Mouse (Mus musculus) right cerebral cortex, postnatal 36 days (tissue): ENCODE data around the gene P4hb.
"Not testable (repeated sequence)": the region's sequence is repeated elsewhere in the genome, so short reads cannot be mapped to it uniquely, and the experiment has no call there.

ENCODE experiments used
- DNase-seq, 2 experiments: peaks; one replicate each; pipeline ENCODE4 v3.0.0; 2022; ENCODE audit warnings: low spot score in 2 of 2, mixed read lengths in 1 of 2

The P4hb gene

DNA sequence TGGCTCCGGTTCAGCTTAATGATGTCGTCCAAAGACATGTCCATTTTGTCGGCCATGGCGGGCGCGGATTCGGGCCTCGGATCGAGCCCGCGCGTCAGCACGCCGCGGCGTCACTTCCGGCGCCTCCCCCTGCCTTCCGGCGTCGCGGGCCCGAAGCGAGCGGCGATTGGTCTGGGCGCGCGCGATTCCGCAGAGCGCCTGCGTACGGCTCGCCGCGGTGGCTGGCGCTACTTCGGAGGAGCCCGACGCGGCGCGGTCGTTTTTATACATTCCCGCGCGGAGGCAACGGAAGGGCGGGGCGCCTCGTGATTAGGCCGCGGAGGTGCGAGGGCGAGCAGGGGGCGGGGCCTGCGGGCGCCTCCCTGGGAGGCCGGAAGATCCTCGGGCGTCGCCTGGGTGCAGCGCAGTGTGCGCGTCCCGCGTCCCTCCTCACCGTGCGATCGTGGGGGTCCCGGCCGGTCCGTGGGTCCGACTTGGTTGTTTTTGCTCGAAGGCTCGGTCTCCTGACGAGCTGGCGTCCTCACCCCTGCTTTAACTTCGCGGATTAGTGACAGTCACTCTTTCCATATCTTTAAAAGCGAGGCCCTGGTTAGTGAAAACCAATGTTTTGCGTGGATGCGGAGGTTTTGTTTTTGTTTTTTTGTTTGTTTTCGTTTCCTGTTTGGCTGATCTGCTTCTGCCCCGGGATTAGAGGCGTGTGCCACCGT lies 25.4 kb upstream of the P4hb start, which contains the start of the genes Alyref and Anapc11:
Gene Alyref (minus strand): TSS at position 83 of the 707 bp plus-strand sequence.
Gene Anapc11 (plus strand): TSS at position 139 of the 707 bp plus-strand sequence.
- peak; percentile 90 to 92 for DNase-seq

DNA sequence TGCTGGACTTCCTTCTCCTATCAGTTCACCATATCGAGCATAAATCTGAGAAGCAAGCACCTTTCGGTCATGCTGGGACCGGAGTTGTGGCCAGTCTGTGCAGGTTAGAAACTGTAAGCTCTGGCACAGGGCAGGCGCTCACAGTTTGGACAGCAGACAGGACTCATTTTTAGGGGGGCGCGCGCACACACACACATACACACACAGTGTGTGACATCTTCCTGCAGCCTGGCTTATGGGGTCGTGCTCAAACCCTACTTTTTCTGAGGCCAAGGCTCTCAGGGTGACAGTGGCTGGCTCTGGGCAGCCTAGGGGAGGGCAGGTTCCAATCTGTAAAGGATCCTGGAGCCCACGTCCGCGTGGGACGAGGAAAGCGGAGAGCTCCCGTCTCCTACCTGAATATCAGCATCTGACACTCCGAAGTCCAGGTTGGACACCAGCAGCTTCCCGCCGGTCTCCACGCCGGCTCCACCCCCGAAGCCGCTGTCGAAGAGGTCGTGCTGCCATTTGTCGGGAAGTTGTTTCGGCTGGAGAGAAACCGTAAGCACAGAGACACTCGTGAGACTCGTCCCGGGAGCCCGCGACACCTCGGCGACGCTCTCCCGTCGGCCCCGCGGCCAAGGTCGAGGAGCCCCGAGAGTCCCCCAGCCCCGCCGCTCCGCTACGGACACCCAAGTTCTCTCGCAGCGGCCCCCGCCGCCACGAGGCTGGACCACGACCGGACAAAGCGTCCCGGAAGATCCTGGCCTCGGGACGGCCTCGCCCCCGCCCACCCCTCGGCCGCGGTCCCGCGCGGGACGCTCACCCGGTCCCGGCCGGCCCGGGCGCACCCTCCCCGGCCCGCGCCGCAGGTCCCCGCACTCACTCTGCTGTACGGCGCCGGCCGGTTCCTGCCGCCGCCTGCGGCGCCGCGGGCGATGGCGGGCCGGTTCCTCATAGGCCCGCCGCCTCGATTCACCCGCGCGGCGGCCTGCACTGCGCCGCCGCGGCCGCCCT lies 24.5 kb upstream of the P4hb start:
- DNase-seq: no peak

DNA sequence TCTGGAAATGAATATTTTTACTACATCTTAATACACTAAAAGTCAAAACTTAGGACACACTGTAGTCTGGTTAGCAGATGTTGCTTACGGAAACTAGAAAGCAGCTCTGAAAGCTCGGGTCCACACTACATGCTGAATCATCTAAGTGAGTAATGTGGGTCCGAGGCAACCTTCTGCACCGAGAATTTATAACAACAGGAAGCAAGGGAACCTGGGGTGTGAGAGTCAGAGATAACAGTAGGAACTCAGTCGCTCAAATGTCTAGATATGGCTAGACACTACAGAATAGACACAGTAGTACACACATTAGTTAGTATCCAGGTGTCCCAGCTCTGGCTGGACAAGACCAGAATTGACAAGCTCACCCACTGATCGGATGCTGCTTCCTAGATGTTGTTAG lies 15.5 kb upstream of the P4hb start:
- no peak for DNase-seq

DNA sequence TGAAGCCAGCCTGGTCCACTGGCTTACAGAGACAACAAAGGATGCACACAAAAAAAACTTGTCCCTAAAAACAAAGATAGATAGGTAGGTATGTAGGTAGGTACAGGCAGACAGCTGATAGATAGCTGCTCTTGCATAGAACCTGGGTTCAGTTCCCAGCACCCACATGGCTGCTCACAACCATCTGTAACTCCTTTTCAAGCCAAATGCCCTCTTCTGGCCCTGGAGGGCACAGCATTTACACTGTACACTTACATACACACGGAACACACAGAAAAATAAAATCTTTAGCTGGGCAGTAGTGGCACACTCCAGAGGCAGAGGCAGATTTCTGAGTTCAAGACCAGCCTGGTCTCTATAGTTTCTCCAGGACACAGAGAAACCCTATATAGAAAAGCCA lies 10.9 kb upstream of the P4hb start:
- DNase-seq: no peak

DNA sequence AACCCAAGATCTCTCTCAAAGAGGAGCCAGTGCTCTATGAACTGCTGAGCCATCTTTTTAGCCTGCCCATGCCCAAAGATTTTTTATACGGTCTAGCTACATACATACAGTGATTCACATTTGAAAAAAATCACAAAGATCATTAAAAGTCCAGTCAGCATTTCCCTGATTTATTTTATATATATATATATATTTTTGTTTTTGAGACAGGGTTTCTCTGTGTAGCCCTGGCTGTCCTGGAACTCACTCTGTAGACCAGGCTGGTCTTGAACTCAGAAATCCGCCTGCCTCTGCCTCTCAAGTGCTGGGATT lies 9.9 kb upstream of the P4hb start:
- not testable (repeated sequence) for DNase-seq

DNA sequence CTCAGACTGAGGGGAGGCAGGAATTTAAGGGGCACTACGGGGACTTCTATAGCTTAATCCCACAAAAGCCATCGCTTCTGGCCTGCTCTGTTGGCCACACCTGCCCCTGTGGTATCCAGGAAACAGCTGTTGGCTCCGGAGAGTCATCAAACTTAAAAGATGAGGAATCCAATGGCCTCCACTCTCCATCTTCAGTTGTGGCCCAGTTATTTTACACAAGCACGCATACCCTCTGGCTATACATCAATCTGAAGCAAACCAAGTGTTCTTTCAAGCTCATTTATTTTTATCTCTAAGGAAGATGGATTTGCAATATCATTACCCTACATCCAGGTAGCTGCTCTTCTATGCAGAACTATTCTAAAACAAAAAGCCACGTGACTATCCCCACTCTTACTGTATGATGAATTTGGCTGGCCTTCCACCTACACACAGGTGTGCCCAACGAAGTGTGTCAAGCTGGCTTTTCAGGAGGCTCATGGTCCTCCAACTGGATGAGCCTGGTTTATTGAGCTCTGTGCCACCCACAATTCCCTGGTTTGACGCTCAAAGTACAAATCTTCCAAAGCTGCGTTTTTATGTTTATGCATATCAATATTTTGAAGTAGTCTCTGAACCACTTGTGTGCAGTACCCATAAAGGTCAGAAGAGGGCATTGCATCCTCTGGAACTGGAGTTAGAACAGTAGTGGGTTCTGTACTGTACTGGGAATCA lies 9.4 kb upstream of the P4hb start:
- no peak for DNase-seq

DNA sequence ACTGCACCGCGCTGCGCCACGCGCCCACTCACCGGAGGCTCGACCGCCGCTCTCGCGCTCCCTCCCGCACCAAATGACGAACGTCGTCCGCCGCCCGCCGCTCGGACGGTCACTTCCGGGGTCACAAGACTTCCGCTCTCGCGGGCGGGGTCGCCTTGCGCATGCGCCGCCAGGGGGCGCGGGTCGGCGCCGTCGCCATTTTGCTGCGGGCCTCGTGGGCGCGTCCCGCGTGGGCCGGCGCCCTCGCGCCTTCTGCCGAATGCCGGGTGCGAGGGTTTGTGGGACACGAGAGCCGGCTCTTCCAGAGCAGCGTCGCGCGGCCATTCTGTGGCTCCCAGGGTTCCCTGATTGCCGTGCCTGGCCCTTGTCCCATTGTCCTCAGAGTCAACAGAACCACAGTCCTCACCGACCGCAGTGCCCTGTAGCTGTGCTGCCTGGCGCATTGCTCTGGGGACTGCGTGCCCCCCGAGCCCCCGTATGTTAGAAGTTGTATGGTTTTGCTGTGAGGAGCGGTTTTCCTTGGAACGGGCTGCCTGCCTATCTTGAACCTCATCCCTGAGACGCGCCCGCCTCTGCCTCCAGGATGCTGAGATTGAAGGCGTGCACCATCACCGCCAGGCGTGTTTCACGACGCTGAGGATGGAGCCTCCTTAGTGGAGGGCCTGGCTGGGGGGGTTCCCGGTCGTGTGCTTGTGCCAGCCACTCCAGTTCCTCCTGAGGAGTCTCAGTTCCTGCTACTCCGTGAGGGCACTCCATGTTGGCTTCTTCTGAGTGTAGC lies 8.6 kb upstream of the P4hb start, which contains the start of gene Arhgdia:
Gene Arhgdia (minus strand): TSS at position 135 of the 778 bp plus-strand sequence.
- peak; percentile 78 to 84 for DNase-seq

DNA sequence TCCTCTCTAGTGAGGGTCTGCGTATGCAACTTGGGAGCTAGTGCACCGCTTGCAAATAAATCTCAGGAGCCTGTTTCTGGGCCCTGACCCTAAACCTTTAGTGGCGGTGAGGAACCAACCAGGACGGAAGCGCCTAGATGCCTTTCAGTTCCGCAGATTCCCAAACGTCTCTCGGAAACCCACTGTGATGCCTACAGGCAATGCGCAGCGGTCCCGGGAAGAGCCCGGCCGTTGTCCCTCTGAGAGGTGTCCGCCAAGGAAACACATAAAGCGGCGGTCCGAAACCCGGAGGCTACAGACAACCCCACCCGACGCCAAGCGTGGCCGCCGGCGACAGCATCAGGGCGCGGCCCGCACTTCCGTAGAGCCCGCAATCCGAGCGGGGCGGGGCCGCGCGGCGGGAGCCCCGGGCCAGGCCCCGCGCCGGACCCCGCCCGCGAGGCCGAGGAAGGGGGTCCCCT lies 7.8 kb upstream of the P4hb start:
- peak in 1 of 2 experiments; percentile 17 for DNase-seq

DNA sequence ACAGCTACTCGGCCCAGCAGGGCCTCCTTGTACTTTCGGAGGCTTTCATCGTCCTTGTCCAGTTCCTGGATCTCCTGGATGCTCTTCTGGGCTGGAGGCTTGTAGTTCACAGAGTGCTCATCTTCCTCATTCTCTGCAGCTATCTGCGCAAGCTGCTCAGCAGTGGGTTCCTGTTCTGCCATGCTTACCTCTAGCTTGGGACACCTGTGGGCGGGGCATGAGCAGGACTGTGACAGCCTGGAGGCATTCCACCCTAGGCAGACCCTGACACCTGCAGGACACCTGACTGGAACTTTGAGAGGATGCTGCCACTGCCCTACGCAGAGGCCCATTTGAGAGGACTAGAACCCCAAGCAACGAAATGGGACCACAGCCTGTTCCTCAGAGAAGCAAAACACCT lies 7.1 kb upstream of the P4hb start:
- DNase-seq: peak in 1 of 2 experiments; percentile 4

DNA sequence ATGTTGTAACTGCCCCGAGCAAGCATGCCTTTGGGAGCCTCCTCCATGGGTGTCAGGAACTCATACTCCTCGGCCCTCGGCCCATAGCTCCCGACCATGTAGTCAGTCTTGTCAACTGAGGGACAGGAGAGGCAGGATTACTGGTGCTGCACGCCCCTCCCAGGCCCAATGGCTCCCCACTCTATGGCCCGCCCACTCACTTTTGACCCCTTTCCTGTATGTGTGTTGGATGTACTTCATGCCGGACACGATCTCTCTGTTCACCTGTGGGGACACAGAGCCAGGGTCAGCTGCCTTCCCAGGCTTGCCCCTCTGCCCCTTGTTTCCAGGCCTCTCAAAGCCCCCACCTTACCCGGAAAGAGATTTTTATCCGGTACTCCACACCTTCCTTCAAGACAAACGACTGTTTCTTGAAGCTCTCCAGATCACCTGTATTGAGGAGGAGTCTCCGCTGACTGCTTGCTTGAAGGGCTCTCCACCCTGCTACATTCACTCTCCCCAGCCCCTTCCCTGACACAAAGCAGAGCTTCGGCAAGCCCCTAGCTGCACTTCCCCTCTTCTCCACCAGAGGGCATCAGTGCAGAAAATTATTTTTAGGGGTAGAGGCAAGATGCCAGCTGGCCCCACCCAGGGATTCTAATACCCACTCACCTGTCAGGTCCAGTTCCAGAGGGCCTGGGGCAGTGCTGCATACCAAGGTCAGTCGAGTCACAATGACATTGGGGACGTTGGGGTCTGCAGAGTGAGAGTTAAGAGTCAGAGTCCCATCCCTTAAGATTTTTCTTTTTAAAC lies 6.5 kb upstream of the P4hb start:
- no peak for DNase-seq

DNA sequence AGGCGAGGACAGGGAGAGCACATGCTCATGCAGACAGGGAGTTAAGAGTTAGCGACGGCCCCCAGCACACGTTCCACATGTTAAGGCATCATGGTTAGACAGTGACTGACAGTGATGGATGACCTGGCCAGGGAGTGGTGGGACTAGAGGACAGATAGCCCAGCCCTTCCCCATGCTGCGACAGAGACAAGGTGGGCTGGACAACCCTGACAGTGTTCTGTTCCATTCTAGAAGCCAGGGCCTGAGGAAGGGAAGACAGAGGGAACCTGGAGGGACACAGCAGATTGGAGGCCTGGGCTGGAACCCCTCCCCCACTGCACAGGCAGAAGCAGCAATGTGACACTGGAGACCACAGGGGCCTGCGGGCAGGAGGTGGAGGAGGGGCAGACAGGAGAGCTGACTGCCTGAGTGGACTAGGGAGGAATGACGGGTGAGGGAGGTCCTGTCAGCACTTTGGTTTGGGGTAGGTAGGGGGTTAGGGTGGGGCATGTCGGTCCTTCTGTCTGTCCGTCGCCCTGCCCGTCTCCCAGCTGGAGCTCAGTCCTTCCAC lies 5.7 kb upstream of the P4hb start:
- DNase-seq: no peak

DNA sequence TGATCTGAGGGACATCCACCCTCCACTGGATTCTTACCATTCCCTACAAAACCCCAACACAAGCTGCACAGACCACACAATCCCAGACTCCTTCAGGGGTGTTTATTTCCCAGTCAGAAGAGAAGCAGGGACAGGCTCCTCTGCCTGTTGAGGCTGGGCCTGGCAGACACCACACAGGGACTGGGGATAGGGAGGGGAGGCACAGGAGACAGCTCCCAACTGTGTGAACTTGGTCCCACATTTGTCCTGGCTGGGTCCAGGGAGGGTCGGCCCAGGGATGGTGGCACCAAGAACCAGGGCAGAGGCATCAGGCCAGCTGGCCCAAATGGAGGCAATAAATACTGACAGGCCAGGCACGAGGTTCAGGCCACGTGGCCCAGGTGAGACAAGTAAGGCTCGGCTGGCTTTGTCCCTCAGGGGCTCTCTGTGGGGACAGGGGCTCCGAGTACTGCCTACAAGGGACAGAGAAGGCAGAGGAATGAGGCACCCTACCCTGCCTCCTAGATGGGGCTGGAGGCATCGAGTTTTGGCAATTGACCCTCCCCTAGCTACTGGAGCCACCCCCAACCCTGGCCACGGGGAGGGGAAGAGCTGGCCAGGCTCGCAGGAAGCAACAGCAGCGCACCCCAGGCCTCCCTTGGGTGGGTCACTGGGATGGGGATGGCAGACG lies 5.1 kb upstream of the P4hb start:
- DNase-seq: no peak

DNA sequence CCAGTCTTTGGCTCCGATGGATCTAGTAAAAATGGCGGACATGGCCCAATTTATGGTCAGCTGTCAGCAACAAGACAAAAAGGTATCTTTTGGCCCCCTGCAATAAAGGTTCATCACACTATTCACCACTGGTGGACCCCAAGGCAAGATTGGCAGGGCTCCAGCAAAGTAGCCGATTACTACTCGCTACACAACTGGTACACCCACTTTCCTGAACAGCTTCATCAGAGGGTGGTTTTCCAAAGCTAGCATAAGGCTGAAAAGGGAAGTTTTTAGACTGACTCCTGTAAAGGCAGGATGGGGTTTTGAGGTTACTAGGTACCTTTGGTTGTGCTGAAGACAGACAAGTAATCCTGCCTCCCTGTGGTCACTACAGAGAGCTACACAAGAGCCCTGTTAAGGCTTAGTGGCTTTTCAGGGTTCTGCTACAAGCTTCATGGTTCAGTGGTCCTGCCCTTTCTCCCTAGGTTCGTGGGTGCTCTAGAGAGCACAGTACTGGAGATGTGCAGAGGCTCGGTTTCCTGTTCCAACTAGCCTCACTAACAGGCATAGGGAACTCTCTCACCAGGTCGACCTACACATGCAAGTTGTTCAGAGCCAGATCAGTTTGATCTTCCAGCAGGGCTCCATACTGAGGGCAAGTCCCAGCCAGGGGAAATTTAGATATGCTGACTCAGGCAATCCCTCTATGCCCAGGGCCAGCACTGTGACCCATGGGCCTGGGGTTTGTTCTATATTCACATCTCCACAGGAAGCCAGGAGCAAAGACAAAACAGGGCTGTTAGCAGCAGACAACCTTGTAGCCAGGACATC lies 4.4 kb upstream of the P4hb start:
- no peak for DNase-seq

DNA sequence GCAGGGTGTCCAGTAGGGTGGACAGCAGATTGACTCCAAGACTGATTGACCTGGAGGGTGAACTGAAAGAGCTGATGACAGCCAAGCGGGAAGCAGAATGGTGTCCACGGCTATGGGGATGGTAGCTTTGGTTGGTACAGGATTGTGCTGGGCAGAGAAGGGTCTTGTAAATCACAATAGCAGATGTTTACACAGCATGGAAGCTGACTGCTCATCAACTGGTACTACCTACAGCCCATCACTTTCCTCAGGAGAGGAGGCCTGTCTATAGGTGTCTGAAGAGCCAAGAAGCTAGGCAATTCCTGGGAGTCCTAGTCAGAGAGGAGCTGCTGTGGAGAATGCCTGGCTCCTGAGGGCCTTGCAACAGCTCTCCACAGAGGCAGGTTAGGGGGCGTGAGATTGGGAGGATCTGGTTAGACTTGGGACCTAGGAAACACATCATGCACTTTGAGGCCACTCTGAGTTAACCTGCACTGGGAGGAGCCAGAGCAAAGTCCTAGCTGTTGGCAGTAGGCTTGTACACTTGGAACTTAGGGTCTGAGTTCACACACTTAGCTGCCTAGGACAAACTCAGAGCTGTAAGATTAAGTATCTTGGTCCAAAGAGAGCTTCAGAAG lies 3.4 kb upstream of the P4hb start:
- no peak for DNase-seq

DNA sequence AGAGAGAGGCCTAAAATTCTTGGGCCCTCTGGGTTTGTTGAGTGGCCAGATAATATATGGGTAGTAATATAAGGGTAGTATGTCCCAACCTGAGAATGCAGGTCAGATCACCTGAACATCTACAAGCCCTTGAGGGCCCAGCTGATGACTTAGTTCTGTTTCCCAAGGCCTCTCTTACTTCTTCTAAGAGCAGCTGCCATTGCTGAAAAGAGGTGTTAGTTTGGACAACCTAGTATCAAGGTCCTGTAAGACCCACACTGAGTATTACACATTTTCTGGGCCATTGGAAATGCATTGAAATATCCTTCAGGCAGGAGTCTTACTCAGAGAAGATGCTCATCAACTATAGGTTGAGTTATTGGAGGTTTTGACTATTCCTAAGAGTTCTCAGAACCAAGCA lies 2.9 kb upstream of the P4hb start:
- DNase-seq: no peak

DNA sequence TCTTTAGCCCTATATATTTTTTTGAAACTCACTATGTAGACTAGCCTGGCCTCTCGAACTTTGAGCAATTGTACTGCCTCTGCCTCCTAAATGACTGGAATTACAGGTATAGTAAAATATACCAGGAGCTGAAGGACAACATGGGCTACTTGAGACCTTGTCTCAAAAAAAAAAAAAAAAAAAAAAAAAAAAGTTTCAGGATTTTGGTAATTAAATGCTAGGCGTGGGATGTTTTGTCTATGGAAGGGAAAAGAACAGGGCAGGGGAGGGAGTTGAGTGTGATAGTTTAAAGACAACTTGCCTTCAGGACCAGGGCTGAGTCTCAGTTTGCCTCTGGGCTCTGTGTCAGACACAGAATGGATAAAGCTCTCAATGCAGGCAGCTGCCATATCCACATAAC lies 2.0 kb upstream of the P4hb start:
- no peak for DNase-seq

DNA sequence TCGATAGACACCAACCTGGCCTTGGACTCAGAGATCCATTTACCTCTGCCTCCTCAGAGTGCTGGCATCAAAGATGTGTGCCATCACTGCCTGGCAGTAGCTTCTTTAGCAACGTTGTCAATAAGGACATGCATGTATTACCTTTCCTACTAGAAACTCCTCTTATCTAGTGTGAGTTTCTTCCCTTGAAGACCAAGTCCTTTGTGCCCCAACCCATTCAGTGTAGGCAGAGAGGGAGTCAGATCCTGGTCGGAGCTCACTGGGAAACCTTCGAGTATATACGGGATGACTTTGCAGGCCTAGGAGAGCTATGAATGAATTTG lies 1.2 kb upstream of the P4hb start:
- no peak for DNase-seq

DNA sequence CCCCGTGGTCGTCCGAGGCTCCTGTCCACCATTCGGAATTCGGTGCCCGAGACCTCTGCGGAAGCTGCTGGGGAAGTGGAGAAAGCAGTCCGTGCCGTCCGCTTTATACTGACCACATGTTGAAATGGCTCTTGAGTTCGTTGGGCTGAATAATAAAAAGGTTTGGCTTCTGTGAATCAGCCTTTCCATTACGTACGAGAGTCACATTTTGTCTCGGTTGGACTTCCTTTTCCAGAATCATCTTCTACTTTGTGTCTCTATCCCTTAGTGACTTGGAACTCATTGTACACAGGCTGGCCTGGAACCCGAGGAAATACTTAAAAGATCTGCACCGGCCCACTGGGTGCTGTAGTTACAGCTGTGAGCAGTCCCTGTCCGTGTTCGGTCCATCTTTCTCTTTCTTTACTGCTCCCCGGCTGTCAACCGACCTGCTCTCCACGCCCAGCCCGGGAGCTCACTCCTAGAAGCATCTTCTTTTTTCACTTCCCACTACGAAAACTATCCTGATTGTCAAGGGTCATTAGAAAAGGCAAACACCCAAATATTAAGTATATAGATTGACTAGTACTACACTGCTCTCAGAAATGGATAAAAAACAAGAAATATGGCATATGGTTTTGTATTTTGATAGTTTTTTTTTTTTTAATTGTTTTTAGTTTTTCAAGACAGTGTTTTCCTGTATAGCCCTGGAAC lies 678 bp upstream of the P4hb start:
- no peak for DNase-seq
